Mouse (Mus musculus): Measurements from ENCODE around the gene Arih1.

- no peak for TF ChIP-seq CTCF (IDR thresholded peaks at IDR 0.05; ENCODE audit: low read depth)
- no peak for TF ChIP-seq EP300 (IDR thresholded peaks at IDR 0.05; ENCODE audit: low read depth)
Measured at GRCm38 (mm10) chr9:59458416-59458815, 28.0 kb downstream of the Arih1 start.
